In the genomic region with DNA sequence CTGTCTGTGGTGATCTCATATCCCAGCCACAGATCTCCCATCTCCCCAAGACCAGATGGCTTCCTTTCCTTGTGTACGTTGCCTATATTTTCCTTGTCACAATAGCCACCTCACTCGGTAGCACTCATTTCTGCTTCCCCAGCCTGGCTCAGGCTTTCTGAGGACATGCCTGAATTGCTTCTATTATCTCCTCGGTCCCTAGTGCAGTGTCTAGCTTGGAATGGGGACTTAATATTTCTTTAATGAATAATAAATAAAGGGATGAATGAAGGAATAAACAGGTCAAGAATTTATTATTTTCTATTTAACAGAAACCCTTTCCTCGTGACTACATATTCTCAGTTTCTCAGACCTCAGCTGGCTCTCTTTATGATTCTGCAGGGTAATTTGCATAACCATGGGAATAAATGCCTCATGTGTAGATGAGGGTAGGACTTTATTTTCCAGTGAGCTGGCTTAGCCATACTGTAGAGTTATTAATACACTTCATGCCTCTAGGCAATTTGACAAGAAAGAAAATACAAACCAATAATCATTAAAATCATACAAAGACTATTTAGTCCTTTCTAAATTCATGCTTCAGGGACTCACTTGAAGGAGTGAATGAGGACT, we compare ENCODE assay signal across 17 mouse cellular contexts.
DNase-seq lines count a peak whose midpoint lies in the region; ATAC-seq lines count a peak whose summit lies in the region.
"Had no signal": no experiment of that assay in that cellular context is flagged by ENCODE, and none has a peak within 500 bp of the region (broad histone marks: within the 10 kb centered on the region; RNA-seq: fewer than 3 reads in every experiment).

No protein-coding gene starts in this region.

- H3K4me1 ChIP-seq in hindbrain, embryonic 11.5 days (replicated peaks; ENCODE audit: control insufficient read depth, insufficient read depth, low read length) = 0 out of 2 replicates have a peak, but pooled peaks cover 4% of the 10 kb centered on the region
- peaks cover 31% of the 10 kb centered on the region for H3K4me1 ChIP-seq in hindbrain, embryonic 10.5 days (replicated peaks)
- peaks cover 24% of the 10 kb centered on the region for H3K4me1 ChIP-seq in forebrain, embryonic 13.5 days
- H3K4me1 ChIP-seq in hindbrain, embryonic 16.5 days (ENCODE audit: control insufficient read depth, insufficient read depth, low read depth, low read length) = no peaks in the 10 kb centered on the region
- H3K4me1 ChIP-seq in neural tube, embryonic 14.5 days (ENCODE audit: control insufficient read depth, insufficient read depth, low read length) = peaks cover 3% of the 10 kb centered on the region; the same call in 1 of the 2 replicates

- H3K4me2 ChIP-seq in hindbrain, embryonic 11.5 days (replicated peaks; ENCODE audit: low read depth, low read length) = no peak overlapping the region
- no peak overlapping the region for H3K4me2 ChIP-seq in forebrain, embryonic 13.5 days
- H3K4me2 ChIP-seq in hindbrain, embryonic 16.5 days (ENCODE audit: low read length) = no peak overlapping the region
- no peak overlapping the region for H3K4me2 ChIP-seq in neural tube, embryonic 14.5 days (ENCODE audit: low read depth, low read length)
- H3K4me2 ChIP-seq: lung, embryonic 14.5 days had no signal

- no peak overlapping the region for H3K4me3 ChIP-seq in hindbrain, embryonic 11.5 days (ENCODE audit: low read depth, low read length)
- no peak overlapping the region for H3K4me3 ChIP-seq in hindbrain, embryonic 10.5 days
- no peak overlapping the region for H3K4me3 ChIP-seq in forebrain, embryonic 13.5 days
- no peak overlapping the region for H3K4me3 ChIP-seq in hindbrain, embryonic 16.5 days (ENCODE audit: low read length)
- H3K4me3 ChIP-seq in neural tube, embryonic 14.5 days (ENCODE audit: low read depth, low read length) = no peak overlapping the region
- H3K4me3 ChIP-seq: layer of hippocampus, adult 2 months had no signal

- H3K9ac ChIP-seq in hindbrain, embryonic 11.5 days (ENCODE audit: low read depth, low read length) = no peak overlapping the region
- no peak overlapping the region for H3K9ac ChIP-seq in forebrain, embryonic 13.5 days
- no peak overlapping the region for H3K9ac ChIP-seq in hindbrain, embryonic 16.5 days (ENCODE audit: low read depth, low read length)
- H3K9ac ChIP-seq in neural tube, embryonic 14.5 days (replicated peaks; ENCODE audit: low read depth, low read length) = no peak overlapping the region
- H3K9ac ChIP-seq: lung, embryonic 14.5 days had no signal

- 51% methylated on average over 4 of the region's 4 CpGs for WGBS in hindbrain, embryonic 11.5 days
- WGBS in hindbrain, embryonic 10.5 days = 56% methylated on average over 4 of the region's 4 CpGs
- WGBS in forebrain, embryonic 13.5 days = 30% methylated on average over 4 of the region's 4 CpGs
- 19% methylated on average over 4 of the region's 4 CpGs for WGBS in hindbrain, embryonic 16.5 days
- WGBS in neural tube, embryonic 14.5 days = 16% methylated on average over 4 of the region's 4 CpGs

- H3K9me3 ChIP-seq in hindbrain, embryonic 11.5 days (ENCODE audit: control insufficient read depth, low read length) = no peaks in the 10 kb centered on the region
- H3K9me3 ChIP-seq in hindbrain, embryonic 10.5 days = no peaks in the 10 kb centered on the region
- no peaks in the 10 kb centered on the region for H3K9me3 ChIP-seq in forebrain, embryonic 13.5 days (replicated peaks)
- no peaks in the 10 kb centered on the region for H3K9me3 ChIP-seq in hindbrain, embryonic 16.5 days (ENCODE audit: control insufficient read depth, low read length)
- H3K9me3 ChIP-seq in neural tube, embryonic 14.5 days (ENCODE audit: control insufficient read depth, low read length) = no peaks in the 10 kb centered on the region

- H3K27ac ChIP-seq in hindbrain, embryonic 11.5 days (ENCODE audit: low read depth, low read length) = no peak overlapping the region; the same call in 1 of the 2 replicates
- no peak overlapping the region for H3K27ac ChIP-seq in hindbrain, embryonic 10.5 days
- H3K27ac ChIP-seq in forebrain, embryonic 13.5 days = no peak overlapping the region
- H3K27ac ChIP-seq in hindbrain, embryonic 16.5 days (ENCODE audit: low read depth, low read length) = no peak overlapping the region
- no peak overlapping the region for H3K27ac ChIP-seq in neural tube, embryonic 14.5 days (ENCODE audit: low read depth, low read length)
- H3K27ac ChIP-seq: kidney, postnatal 0 days; layer of hippocampus, adult 2 months; macrophage had no signal

- ATAC-seq in hindbrain, embryonic 11.5 days (ENCODE audit: low FRiP score) = peak; percentile 60; the same call in 1 of the 2 replicates
- ATAC-seq in forebrain, embryonic 13.5 days = peak; percentile 69
- ATAC-seq in hindbrain, embryonic 16.5 days = 0 out of 2 replicates have a peak, but pooled peaks have one; percentile 60
- peak; percentile 59; the same call in 1 of the 2 replicates for ATAC-seq in neural tube, embryonic 14.5 days (ENCODE audit: low read depth)
- ATAC-seq: intestine, postnatal 0 days had no signal

- no peak for DNase-seq in hindbrain, embryonic 11.5 days (ENCODE audit: low spot score)
- DNase-seq in hindbrain, embryonic 10.5 days (ENCODE audit: low spot score) = no peak
- DNase-seq in right cerebral cortex, postnatal 14 days = no peak
- DNase-seq in thymus, adult 18-20 months = no peak
- DNase-seq: adrenal gland, postnatal 10 days; cerebellum, adult 8-10 months; heart, postnatal 4 days; left cerebral cortex, postnatal 4 days; lung, embryonic 14.5 days; thymus, postnatal 25 days had no signal

- no peaks in the 10 kb centered on the region for H3K27me3 ChIP-seq in hindbrain, embryonic 11.5 days (ENCODE audit: control insufficient read depth, insufficient read depth, low read length)
- no peaks in the 10 kb centered on the region; the same call in 1 of the 2 replicates for H3K27me3 ChIP-seq in hindbrain, embryonic 10.5 days (ENCODE audit: insufficient read depth, poor library complexity, severe bottlenecking)
- no peaks in the 10 kb centered on the region for H3K27me3 ChIP-seq in forebrain, embryonic 13.5 days
- H3K27me3 ChIP-seq in hindbrain, embryonic 16.5 days (replicated peaks; ENCODE audit: control insufficient read depth, insufficient read depth, low read length) = no peaks in the 10 kb centered on the region
- no peaks in the 10 kb centered on the region for H3K27me3 ChIP-seq in neural tube, embryonic 14.5 days (ENCODE audit: control insufficient read depth, insufficient read depth, low read length)

- no peaks in the 10 kb centered on the region for H3K36me3 ChIP-seq in hindbrain, embryonic 11.5 days (ENCODE audit: control insufficient read depth, insufficient read depth, low read length)
- H3K36me3 ChIP-seq in hindbrain, embryonic 10.5 days = no peaks in the 10 kb centered on the region
- no peaks in the 10 kb centered on the region for H3K36me3 ChIP-seq in forebrain, embryonic 13.5 days (ENCODE audit: poor library complexity, severe bottlenecking)
- H3K36me3 ChIP-seq in hindbrain, embryonic 16.5 days (ENCODE audit: control insufficient read depth, insufficient read depth, low read length) = no peaks in the 10 kb centered on the region
- no peaks in the 10 kb centered on the region for H3K36me3 ChIP-seq in neural tube, embryonic 14.5 days (ENCODE audit: control insufficient read depth, insufficient read depth, low read length)
